Mouse (Mus musculus) fibroblast of lung, adult 2 months (primary cell): ENCODE data around the gene Tmem9.

Source experiments
- DNase-seq: peaks from one replicate; pipeline ENCODE4 v3.0.0-alpha.2; 2011; ENCODE audit warnings: low read depth

Tmem9 gene

DNA sequence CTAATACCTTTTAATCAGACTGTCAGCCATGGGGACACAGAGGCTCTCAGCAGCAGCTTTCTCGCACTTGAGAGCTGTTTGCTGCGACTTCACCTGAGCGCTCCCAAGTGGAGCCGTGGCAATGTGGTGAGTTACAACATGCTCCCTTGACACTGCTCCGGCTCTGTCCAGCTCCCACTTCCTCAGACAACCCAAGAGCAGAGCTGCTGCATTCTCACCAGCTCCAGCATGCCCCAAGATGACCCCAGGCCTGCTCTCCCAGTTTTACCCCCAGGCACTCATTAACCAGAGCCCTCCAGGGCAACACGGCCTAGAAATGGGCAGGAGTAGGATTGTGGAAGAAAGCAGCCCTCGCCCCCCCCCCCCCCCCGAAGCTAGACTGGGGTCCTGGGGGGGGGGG, 23.7 kb downstream of the Tmem9 start:
- no peak for DNase-seq

DNA sequence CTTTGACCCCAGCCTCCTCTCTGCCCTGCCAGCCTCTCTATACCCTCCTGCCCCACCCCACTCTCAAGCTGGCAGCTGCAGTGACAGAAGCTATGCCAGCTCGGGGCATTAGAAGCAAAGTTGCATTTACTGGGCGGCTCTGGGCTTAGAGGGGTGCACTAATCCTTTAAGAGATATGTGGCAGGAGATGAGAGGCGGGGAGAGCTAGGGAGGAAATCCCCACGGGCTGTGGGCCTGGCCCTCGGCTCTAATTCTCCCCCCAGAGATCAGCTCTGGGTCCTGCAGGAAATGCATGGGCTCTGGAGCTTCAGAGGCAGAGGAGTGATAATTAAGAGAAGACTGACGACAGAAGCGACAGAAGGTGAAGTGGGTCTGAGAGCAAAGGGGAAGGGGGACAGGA, 25.0 kb downstream of the Tmem9 start:
- no peak for DNase-seq

DNA sequence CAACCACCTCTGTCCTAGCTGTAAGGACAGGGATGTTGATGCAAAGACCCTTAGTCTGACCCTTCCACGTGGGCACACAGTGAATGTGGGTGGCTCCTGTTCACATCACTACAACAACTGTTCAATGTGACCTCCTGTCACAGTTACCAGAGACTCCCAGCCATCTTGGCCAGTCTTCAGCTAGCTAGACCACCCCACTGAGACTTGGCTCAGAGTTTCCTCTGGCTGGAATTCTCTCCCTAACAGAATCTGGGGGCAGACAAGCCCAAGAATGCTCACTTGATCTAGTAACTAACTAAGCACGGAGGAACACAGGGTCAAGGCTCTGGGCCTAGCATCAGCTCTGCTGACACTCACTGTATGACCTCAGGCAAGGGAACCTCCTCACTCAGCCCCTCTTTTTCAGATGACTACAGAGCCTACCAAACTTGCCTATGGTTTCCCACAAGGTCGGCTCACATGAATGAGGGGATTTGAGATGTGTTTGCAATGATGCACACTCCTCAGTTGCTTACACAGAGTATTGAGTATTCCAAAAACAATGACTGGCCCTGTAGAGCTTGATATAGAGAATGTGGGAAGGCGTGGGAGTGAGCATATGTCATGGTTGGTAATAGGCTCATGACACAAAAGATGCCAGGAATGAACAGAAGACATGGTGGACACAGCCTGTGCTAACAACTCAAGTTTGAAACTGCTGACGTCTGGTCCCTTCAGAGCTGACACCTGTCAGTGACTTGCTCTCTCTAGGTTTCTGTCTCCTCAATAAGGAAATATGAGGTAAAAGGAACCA, 31.0 kb downstream of the Tmem9 start:
- DNase-seq: no peak

- no peak for DNase-seq
Measured at GRCm38 (mm10) chr1:136040452-136040851, 32.5 kb downstream of the Tmem9 start.

DNA sequence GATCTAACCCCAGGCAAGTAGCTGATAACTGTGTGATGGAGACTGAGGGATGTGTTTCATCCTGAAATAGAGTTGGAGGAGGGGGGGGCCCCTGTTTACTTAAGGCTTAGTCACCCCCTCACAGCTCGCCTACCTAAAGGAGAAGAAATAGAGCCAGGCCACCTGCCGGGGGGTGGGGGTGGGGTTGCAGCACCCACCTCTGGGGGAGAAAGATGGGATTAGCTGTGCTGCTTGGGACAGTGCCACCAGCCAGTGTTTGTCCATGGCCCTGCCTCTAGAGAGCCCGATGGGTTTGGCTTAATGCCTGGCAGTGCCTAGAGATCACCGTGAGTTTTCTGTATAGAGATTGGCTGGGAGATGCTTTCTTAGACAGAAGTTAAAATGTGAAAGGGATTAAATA, 32.9 kb downstream of the Tmem9 start:
- DNase-seq: no peak

DNA sequence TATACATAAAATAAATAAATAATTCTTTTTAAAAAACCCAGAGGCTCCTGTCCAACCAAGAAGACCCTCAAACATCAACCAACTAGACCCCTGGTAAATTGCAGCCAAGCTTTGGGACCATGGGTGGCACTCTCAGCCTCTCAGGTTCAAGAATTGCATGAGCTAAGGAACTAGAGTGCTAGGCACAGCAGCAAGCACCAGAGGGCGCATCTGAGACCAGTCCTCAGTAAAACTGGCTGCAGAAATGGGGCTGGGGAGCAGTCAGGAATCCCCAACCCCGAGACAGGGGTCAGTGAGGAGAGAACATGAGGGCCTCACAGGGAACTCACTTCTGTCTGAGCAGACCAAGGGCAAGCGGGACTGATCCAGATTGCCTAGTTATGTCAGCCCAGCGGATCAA, 37.8 kb downstream of the Tmem9 start:
- DNase-seq: peak; percentile 15

GRCm38 (mm10) chr1:136047432-136047831, 39.5 kb downstream of the Tmem9 start:
- DNase-seq: no peak

DNA sequence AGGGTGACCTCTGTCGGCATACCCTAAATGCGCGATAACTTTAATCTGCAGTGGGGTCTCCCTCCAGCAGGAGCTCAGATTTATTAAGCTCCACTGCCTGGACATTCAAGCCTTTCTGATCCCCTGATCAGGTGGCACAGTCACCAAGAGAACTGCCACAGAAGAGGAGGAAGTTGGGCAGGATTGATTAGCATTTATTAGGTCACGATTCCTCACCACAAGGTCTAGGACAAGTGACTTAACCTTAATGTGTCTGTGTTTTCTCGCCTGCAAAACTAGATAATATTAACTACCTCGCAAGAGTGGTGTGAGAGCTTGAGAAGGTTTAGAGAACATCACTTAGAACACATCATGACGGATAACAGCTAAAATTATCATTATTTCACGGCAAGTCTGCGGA, 39.9 kb downstream of the Tmem9 start:
- no peak for DNase-seq

DNA sequence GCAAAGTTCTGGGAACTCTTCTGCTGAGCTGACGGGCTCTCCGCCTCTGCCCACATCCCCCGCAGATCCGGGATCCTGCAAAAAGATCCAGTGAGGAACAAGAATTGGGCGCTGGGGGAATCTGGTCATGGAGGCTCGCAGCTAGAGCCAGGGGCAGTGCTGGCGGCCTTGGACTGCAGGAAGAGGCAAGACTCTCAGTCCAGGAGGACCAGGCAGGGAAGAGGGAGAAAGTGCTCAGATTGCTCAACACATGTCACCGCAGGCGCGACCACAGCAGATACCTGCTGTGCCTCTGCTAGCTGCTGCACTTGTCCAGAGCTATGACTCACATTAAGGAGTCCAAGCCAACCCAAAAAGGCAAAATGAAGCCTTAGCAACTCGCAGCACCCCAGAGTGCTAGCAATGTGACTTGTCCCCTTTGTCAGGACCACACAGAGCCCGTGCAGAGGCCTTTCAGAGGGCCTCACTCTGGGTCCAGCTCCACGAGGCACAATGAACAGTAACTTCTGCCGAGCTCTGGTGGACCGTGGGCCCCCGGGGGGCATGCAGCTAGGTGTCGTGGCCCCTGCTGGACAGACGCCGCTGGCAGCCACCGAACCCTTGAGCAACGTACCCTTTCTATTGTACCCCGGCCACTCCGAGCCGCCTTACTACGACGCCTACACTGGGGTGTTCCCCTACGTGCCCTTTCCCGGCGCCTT, 42.5 kb downstream of the Tmem9 start, which contains the start of gene Ascl5:
Gene Ascl5, plus strand, starts transcription at position 493 of the 701 bp plus-strand sequence.
- DNase-seq: no peak

GRCm38 (mm10) chr1:136051013-136051315, 43.0 kb downstream of the Tmem9 start:
- no peak for DNase-seq

- peak; percentile 71 for DNase-seq
Measured at GRCm38 (mm10) chr1:136051465-136051864, 43.5 kb downstream of the Tmem9 start.

GRCm38 (mm10) chr1:136052547-136052946, 44.6 kb downstream of the Tmem9 start, which contains the start of gene Cacna1s:
TSS of gene Cacna1s (plus strand) at chr1:136052750.
- DNase-seq: no peak

DNA sequence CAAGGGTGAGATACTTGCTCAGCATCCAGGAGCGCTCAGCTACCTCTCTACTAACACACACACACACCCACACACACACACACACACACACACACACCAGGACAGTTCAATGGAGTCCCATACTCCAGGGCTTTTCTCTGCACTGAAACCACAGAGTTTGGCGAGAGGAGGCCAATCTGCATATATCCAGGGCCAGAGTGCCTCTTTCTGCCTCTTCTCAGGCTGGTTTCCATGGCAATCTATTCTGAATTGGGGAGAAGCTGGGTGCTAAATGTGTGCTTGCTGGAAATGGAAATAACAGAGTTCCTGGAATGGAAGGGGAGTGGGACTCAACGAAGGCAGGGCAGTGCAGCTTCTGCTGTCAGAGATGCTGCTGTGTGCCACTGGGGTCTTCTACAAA, 47.8 kb downstream of the Tmem9 start:
- no peak for DNase-seq

- DNase-seq: no peak
Measured at GRCm38 (mm10) chr1:136058594-136058993, 50.6 kb downstream of the Tmem9 start.

- DNase-seq: no peak
Measured at GRCm38 (mm10) chr1:136061041-136061789, 53.3 kb downstream of the Tmem9 start.

DNA sequence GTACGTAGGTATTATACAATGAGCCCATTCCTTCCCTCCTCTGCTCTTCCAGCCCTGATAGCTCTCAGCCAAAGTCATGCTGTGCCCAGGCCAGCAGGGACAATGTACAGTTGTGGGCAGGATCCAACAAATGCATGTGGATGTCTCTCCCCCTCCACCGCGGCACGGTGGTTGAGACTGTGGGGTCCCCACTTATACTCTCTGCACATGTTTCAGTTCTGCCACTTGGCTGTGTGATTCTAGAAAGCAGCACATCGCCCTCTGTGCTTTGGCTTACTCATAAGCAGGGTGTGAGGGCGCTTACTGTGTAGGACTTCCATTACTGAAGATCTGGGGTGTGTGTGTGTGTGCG, 53.8 kb downstream of the Tmem9 start:
- no peak for DNase-seq

GRCm38 (mm10) chr1:136063991-136064390, 56.0 kb downstream of the Tmem9 start:
- DNase-seq: no peak

GRCm38 (mm10) chr1:136066621-136067020, 58.7 kb downstream of the Tmem9 start:
- no peak for DNase-seq

- DNase-seq: no peak
Measured at GRCm38 (mm10) chr1:136067579-136067978, 59.6 kb downstream of the Tmem9 start.

DNA sequence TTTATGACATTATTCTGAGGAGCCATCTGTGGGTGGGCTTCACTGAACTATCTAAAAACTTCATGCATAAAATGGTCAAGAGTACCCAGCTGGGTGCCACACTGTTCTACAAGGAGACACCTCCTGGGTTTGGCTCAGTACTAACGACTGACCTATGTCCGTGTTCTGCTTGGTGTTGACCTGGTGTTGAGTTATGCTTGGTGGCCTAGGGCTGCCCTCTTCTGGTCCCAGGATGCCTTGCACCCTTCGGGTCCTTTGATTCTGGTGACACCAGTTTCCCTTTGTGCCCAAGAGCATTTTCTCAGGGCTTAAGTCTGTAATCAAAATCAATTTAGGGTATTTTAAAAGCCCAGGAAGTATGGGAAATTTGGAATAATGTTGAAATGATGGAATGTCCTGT, 68.1 kb downstream of the Tmem9 start:
- DNase-seq: peak; percentile 6

- DNase-seq: no peak
Measured at GRCm38 (mm10) chr1:136077656-136078055, 69.7 kb downstream of the Tmem9 start.

- no peak for DNase-seq
Measured at GRCm38 (mm10) chr1:136081161-136081560, 73.2 kb downstream of the Tmem9 start.
